Mouse (Mus musculus): Measurements from ENCODE around the gene Prr29. TPM values are rescaled to one million over a fixed set of nuclear protein-coding genes. Genes with fewer than 3 reads are reported as not detected.
"Not testable (repeated sequence)": the region's sequence is repeated elsewhere in the genome, so short reads cannot be mapped to it uniquely, and the experiment has no call there.

The Prr29 gene
- polyA plus RNA-seq, 1 experiment from 2014 or later = not detected

GRCm38 (mm10) chr11:106329682-106330081 lies 35.6 kb upstream of the Prr29 start:
- Histone ChIP-seq H3K4me1 (ENCODE audit: control insufficient read depth, insufficient read depth, low read length) (peaks cover 3% of the 10 kb centered on the region; the same call in 1 of the 2 replicates), H3K4me3 (ENCODE audit: low read depth, low read length) (no peak overlapping the region), H3K27ac (ENCODE audit: low read length) (no peak overlapping the region), H3K9me3 (replicated peaks; ENCODE audit: control insufficient read depth, low read length, poor library complexity, severe bottlenecking) (no peaks in the 10 kb centered on the region), H3K27me3 (ENCODE audit: control insufficient read depth, insufficient read depth, low read depth, low read length) (no peaks in the 10 kb centered on the region), H3K9ac (ENCODE audit: low read depth, low read length) (no peak overlapping the region), H3K4me2 (ENCODE audit: low read length) (no peak overlapping the region), H3K36me3 (ENCODE audit: control insufficient read depth, insufficient read depth, low read length) (no peaks in the 10 kb centered on the region)
- WGBS = 79% methylated on average over 7 of the region's 7 CpGs
- ATAC-seq = no peak

GRCm38 (mm10) chr11:106332458-106332857 lies 32.8 kb upstream of the Prr29 start:
- ATAC-seq = no peak
- H3K4me1 ChIP-seq (ENCODE audit: control insufficient read depth, insufficient read depth, low read length) = peaks cover 3% of the 10 kb centered on the region; the same call in 1 of the 2 replicates
- no peaks in the 10 kb centered on the region for H3K27me3 ChIP-seq (ENCODE audit: control insufficient read depth, insufficient read depth, low read depth, low read length)
- no peaks in the 10 kb centered on the region for H3K9me3 ChIP-seq (replicated peaks; ENCODE audit: control insufficient read depth, low read length, poor library complexity, severe bottlenecking)
- H3K36me3 ChIP-seq (ENCODE audit: control insufficient read depth, insufficient read depth, low read length) = no peaks in the 10 kb centered on the region
- H3K4me2 ChIP-seq (ENCODE audit: low read length) = no peak overlapping the region
- H3K27ac ChIP-seq (ENCODE audit: low read length) = no peak overlapping the region
- H3K4me3 ChIP-seq (ENCODE audit: low read depth, low read length) = no peak overlapping the region
- 41% methylated on average over 4 of the region's 4 CpGs for WGBS
- no peak overlapping the region for H3K9ac ChIP-seq (ENCODE audit: low read depth, low read length)

- ATAC-seq = no peak
- Histone ChIP-seq H3K9me3 (replicated peaks; ENCODE audit: control insufficient read depth, low read length, poor library complexity, severe bottlenecking) (no peaks in the 10 kb centered on the region), H3K9ac (ENCODE audit: low read depth, low read length) (no peak overlapping the region), H3K4me3 (ENCODE audit: low read depth, low read length) (no peak overlapping the region), H3K27ac (ENCODE audit: low read length) (no peak overlapping the region), H3K4me2 (ENCODE audit: low read length) (no peak overlapping the region), H3K27me3 (ENCODE audit: control insufficient read depth, insufficient read depth, low read depth, low read length) (no peaks in the 10 kb centered on the region), H3K4me1 (ENCODE audit: control insufficient read depth, insufficient read depth, low read length) (peaks cover 3% of the 10 kb centered on the region; the same call in 1 of the 2 replicates), H3K36me3 (ENCODE audit: control insufficient read depth, insufficient read depth, low read length) (no peaks in the 10 kb centered on the region)
- WGBS = 27% methylated on average over 2 of the region's 2 CpGs
Measured at GRCm38 (mm10) chr11:106334066-106334465, 31.2 kb upstream of the Prr29 start.

GRCm38 (mm10) chr11:106338029-106338428 lies 27.2 kb upstream of the Prr29 start:
- WGBS = 76% methylated on average over 5 of the region's 5 CpGs
- H3K27ac ChIP-seq (ENCODE audit: low read length) = no peak overlapping the region
- no peaks in the 10 kb centered on the region for H3K36me3 ChIP-seq (ENCODE audit: control insufficient read depth, insufficient read depth, low read length)
- H3K4me2 ChIP-seq (ENCODE audit: low read length) = no peak overlapping the region
- H3K4me3 ChIP-seq (ENCODE audit: low read depth, low read length) = no peak overlapping the region
- no peak for ATAC-seq
- no peaks in the 10 kb centered on the region for H3K27me3 ChIP-seq (ENCODE audit: control insufficient read depth, insufficient read depth, low read depth, low read length)
- no peaks in the 10 kb centered on the region for H3K9me3 ChIP-seq (replicated peaks; ENCODE audit: control insufficient read depth, low read length, poor library complexity, severe bottlenecking)
- H3K4me1 ChIP-seq (ENCODE audit: control insufficient read depth, insufficient read depth, low read length) = no peaks in the 10 kb centered on the region
- H3K9ac ChIP-seq (ENCODE audit: low read depth, low read length) = no peak overlapping the region

- Histone ChIP-seq H3K9ac (ENCODE audit: low read depth, low read length) (no peak overlapping the region), H3K27me3 (ENCODE audit: control insufficient read depth, insufficient read depth, low read depth, low read length) (no peaks in the 10 kb centered on the region), H3K36me3 (ENCODE audit: control insufficient read depth, insufficient read depth, low read length) (no peaks in the 10 kb centered on the region), H3K4me1 (ENCODE audit: control insufficient read depth, insufficient read depth, low read length) (no peaks in the 10 kb centered on the region), H3K4me3 (ENCODE audit: low read depth, low read length) (no peak overlapping the region), H3K9me3 (replicated peaks; ENCODE audit: control insufficient read depth, low read length, poor library complexity, severe bottlenecking) (no peaks in the 10 kb centered on the region), H3K4me2 (ENCODE audit: low read length) (no peak overlapping the region), H3K27ac (ENCODE audit: low read length) (no peak overlapping the region)
- WGBS = 79% methylated on average over 7 of the region's 7 CpGs
- no peak for ATAC-seq
Measured at GRCm38 (mm10) chr11:106338870-106339269, 26.4 kb upstream of the Prr29 start.

- not testable (repeated sequence) for H3K9me3 ChIP-seq (replicated peaks; ENCODE audit: control insufficient read depth, low read length, poor library complexity, severe bottlenecking); H3K4me3 ChIP-seq (ENCODE audit: low read depth, low read length); H3K36me3 ChIP-seq (ENCODE audit: control insufficient read depth, insufficient read depth, low read length); ATAC-seq; H3K4me1 ChIP-seq (ENCODE audit: control insufficient read depth, insufficient read depth, low read length); H3K27ac ChIP-seq (ENCODE audit: low read length); H3K4me2 ChIP-seq (ENCODE audit: low read length); H3K9ac ChIP-seq (ENCODE audit: low read depth, low read length); H3K27me3 ChIP-seq (ENCODE audit: control insufficient read depth, insufficient read depth, low read depth, low read length)
- 95% methylated on average over 4 of the region's 4 CpGs for WGBS
Measured at GRCm38 (mm10) chr11:106339323-106339722, 25.9 kb upstream of the Prr29 start.

- H3K9ac ChIP-seq (ENCODE audit: low read depth, low read length) = no peak overlapping the region
- ATAC-seq = no peak
- no peaks in the 10 kb centered on the region for H3K27me3 ChIP-seq (ENCODE audit: control insufficient read depth, insufficient read depth, low read depth, low read length)
- H3K27ac ChIP-seq (ENCODE audit: low read length) = no peak overlapping the region
- no peaks in the 10 kb centered on the region for H3K9me3 ChIP-seq (replicated peaks; ENCODE audit: control insufficient read depth, low read length, poor library complexity, severe bottlenecking)
- 82% methylated on average over 9 of the region's 9 CpGs for WGBS
- H3K4me2 ChIP-seq (ENCODE audit: low read length) = no peak overlapping the region
- H3K4me3 ChIP-seq (ENCODE audit: low read depth, low read length) = no peak overlapping the region
- H3K36me3 ChIP-seq (ENCODE audit: control insufficient read depth, insufficient read depth, low read length) = no peaks in the 10 kb centered on the region
- H3K4me1 ChIP-seq (ENCODE audit: control insufficient read depth, insufficient read depth, low read length) = no peaks in the 10 kb centered on the region; the same call in 1 of the 2 replicates
Measured at GRCm38 (mm10) chr11:106340990-106341520, 24.2 kb upstream of the Prr29 start.

- WGBS = 30% methylated on average over 6 of the region's 6 CpGs
- no peaks in the 10 kb centered on the region; the same call in 1 of the 2 replicates for H3K4me1 ChIP-seq (ENCODE audit: control insufficient read depth, insufficient read depth, low read length)
- H3K27me3 ChIP-seq (ENCODE audit: control insufficient read depth, insufficient read depth, low read depth, low read length) = no peaks in the 10 kb centered on the region
- no peak overlapping the region for H3K27ac ChIP-seq (ENCODE audit: low read length)
- H3K36me3 ChIP-seq (ENCODE audit: control insufficient read depth, insufficient read depth, low read length) = no peaks in the 10 kb centered on the region
- no peak overlapping the region; the same call in 1 of the 2 replicates for H3K9ac ChIP-seq (ENCODE audit: low read depth, low read length)
- no peak for ATAC-seq
- H3K4me3 ChIP-seq (ENCODE audit: low read depth, low read length) = no peak overlapping the region
- no peaks in the 10 kb centered on the region for H3K9me3 ChIP-seq (replicated peaks; ENCODE audit: control insufficient read depth, low read length, poor library complexity, severe bottlenecking)
- H3K4me2 ChIP-seq (ENCODE audit: low read length) = no peak overlapping the region
Measured at GRCm38 (mm10) chr11:106344910-106345309, 20.4 kb upstream of the Prr29 start.

- ATAC-seq = no peak
- H3K4me3 ChIP-seq (ENCODE audit: low read depth, low read length) = no peak overlapping the region
- no peaks in the 10 kb centered on the region; the same call in 1 of the 2 replicates for H3K4me1 ChIP-seq (ENCODE audit: control insufficient read depth, insufficient read depth, low read length)
- no peaks in the 10 kb centered on the region for H3K9me3 ChIP-seq (replicated peaks; ENCODE audit: control insufficient read depth, low read length, poor library complexity, severe bottlenecking)
- no peak overlapping the region for H3K9ac ChIP-seq (ENCODE audit: low read depth, low read length)
- H3K27me3 ChIP-seq (ENCODE audit: control insufficient read depth, insufficient read depth, low read depth, low read length) = no peaks in the 10 kb centered on the region
- H3K36me3 ChIP-seq (ENCODE audit: control insufficient read depth, insufficient read depth, low read length) = no peaks in the 10 kb centered on the region
- 87% methylated on average over 6 of the region's 6 CpGs for WGBS
- no peak overlapping the region for H3K4me2 ChIP-seq (ENCODE audit: low read length)
- H3K27ac ChIP-seq (ENCODE audit: low read length) = no peak overlapping the region
Measured at GRCm38 (mm10) chr11:106349772-106350171, 15.5 kb upstream of the Prr29 start.

Data from midbrain, embryonic 16.5 days (tissue).